Mouse (Mus musculus): Measurements from ENCODE around the gene Stac. TPM values are rescaled to one million over a fixed set of nuclear protein-coding genes. Genes with fewer than 3 reads are reported as not detected.
A peak's percentile ranks its signal among the peaks of the same experiment; 100 is the strongest.

Gene Stac
- polyA plus RNA-seq, 1 experiment from 2014 or later = 5.1 TPM

DNA sequence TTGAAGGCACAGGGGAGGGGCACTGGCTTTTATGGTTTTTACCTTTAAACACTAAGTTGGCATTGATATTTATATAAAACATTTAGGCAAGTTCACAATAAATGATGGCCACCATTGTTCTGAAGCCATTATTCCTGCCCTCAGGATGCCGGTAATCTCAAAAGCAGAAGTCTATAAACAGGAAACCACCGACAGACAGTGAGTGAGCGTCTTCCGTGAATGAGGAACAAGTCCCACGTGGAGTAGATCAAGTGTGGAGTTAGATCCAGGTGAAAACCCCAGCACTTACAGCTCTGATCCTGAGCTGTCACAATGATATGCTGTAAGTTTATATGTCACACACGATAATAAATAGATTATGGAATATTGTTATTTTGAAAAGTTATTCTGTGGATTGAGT is 112.7 kb downstream of the Stac start:
- WGBS = 82% methylated on average over 6 of the region's 6 CpGs
- no peak for ATAC-seq (replicated peaks)
- H3K9me3 ChIP-seq = no peaks in the 10 kb centered on the region

DNA sequence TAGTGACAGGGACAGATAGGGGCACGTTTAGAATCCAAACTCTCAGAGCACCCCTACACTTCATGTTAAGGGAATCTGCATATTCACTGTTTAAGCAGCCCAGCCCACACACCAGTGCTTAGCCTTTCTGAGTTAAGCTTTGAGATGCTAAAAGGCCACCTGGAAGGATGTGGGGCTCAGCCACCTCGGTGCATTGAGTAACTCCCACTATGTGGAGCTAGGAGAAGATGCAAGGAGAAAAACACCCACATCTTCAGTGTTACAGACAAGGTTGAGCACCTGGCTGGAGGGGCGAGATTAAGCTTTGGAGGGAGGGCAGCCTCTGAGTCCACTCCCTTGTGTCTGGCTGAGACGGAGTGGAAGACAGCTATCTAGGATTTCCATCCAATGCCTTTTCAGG is 114.3 kb downstream of the Stac start:
- peaks cover 4% of the 10 kb centered on the region; the same call in 1 of the 2 replicates for H3K4me1 ChIP-seq
- H3K9me3 ChIP-seq = no peaks in the 10 kb centered on the region
- no peak overlapping the region for H3K4me2 ChIP-seq
- no peaks in the 10 kb centered on the region for H3K27me3 ChIP-seq (replicated peaks)
- H3K9ac ChIP-seq = no peak overlapping the region
- ATAC-seq (replicated peaks) = no peak
- no peaks in the 10 kb centered on the region for H3K36me3 ChIP-seq (replicated peaks)
- 35% methylated on average over 4 of the region's 4 CpGs for WGBS
- no peak overlapping the region for H3K27ac ChIP-seq
- no peak overlapping the region for H3K4me3 ChIP-seq

More for the DNA sequence above, 112.7 kb downstream of the Stac start:
- Histone ChIP-seq H3K4me3 (no peak overlapping the region), H3K27ac (no peak overlapping the region), H3K27me3 (replicated peaks) (no peaks in the 10 kb centered on the region), H3K36me3 (replicated peaks) (no peaks in the 10 kb centered on the region), H3K4me1 (peaks cover 4% of the 10 kb centered on the region; the same call in 1 of the 2 replicates), H3K4me2 (no peak overlapping the region), H3K9ac (no peak overlapping the region)

DNA sequence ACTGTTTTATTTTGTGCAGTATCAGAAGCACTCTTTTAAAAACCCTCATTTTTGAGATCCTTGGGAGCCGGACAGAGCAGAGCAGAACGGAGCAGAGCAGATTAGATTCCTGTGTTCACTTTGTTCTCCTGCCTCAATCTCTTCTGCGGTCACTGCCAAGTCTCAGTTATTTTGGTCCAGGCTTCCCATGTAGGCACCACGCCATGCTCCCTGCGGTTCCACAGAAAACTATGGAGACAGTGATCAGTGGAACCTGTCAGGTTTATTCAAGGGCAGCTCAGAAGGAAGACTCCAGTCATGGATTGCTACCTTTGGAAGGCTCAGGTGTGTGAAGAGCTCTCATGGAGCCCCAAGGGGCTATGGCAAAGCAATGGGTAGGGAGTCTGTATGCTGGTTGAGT is 116.3 kb downstream of the Stac start:
- Histone ChIP-seq H3K9me3 (no peaks in the 10 kb centered on the region), H3K9ac (no peak overlapping the region), H3K4me2 (no peak overlapping the region), H3K27ac (no peak overlapping the region), H3K4me1 (peaks cover 4% of the 10 kb centered on the region; the same call in 1 of the 2 replicates), H3K36me3 (replicated peaks) (no peaks in the 10 kb centered on the region), H3K27me3 (replicated peaks) (no peaks in the 10 kb centered on the region), H3K4me3 (no peak overlapping the region)
- WGBS = 89% methylated on average over 5 of the region's 5 CpGs
- ATAC-seq (replicated peaks) = no peak

DNA sequence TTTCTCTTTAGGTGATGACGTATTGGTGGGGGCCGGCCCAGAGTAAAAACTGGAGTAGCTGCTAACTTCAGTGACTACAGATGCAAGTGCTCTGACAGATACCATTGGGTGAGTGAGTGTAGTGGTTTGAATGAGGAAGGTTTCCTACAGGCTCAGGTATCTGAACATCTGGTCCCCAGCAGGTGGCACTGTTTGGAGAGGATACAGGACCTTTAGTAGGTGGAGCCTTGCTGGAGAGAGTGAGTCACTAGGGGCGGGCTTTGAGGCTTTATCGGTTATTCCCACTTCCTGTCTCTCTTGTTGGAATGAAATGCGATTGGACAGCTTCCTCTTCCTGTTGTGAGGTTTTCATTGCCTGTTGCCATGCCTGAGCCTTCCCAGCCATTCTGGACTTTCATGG is 118.5 kb downstream of the Stac start:
- no peaks in the 10 kb centered on the region for H3K36me3 ChIP-seq (replicated peaks)
- no peak overlapping the region for H3K4me2 ChIP-seq
- H3K4me1 ChIP-seq = no peaks in the 10 kb centered on the region
- H3K4me3 ChIP-seq = no peak overlapping the region
- no peak overlapping the region for H3K27ac ChIP-seq
- WGBS = 84% methylated on average over 5 of the region's 5 CpGs
- H3K9ac ChIP-seq = no peak overlapping the region
- no peaks in the 10 kb centered on the region for H3K9me3 ChIP-seq
- no peak for ATAC-seq (replicated peaks)
- H3K27me3 ChIP-seq (replicated peaks) = no peaks in the 10 kb centered on the region

DNA sequence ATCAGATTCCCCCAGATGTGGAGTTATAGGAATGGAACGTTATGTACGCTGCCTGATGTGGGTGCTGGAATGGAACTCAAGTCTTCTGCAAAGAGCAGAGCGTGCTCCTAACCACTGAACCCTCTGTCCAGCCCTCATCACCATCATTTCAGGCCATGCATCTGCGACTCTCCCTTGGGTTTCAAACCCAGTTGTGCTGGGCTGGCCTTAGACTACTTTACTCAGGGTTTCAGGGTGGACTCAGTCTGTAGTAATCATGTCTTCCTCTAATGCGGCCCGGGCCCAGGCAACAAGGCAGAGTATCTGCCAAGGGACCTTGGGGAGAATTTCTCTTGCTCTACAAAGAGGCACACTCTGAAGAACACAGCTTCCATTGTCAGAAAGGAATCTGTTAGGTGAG is 126.0 kb downstream of the Stac start:
- ATAC-seq (replicated peaks) = no peak
- H3K4me3 ChIP-seq = no peak overlapping the region
- no peaks in the 10 kb centered on the region for H3K4me1 ChIP-seq
- no peak overlapping the region for H3K9ac ChIP-seq
- no peak overlapping the region for H3K27ac ChIP-seq
- no peak overlapping the region for H3K4me2 ChIP-seq
- no peaks in the 10 kb centered on the region for H3K36me3 ChIP-seq (replicated peaks)
- no peaks in the 10 kb centered on the region for H3K9me3 ChIP-seq
- 94% methylated on average over 6 of the region's 6 CpGs for WGBS
- no peaks in the 10 kb centered on the region for H3K27me3 ChIP-seq (replicated peaks)

DNA sequence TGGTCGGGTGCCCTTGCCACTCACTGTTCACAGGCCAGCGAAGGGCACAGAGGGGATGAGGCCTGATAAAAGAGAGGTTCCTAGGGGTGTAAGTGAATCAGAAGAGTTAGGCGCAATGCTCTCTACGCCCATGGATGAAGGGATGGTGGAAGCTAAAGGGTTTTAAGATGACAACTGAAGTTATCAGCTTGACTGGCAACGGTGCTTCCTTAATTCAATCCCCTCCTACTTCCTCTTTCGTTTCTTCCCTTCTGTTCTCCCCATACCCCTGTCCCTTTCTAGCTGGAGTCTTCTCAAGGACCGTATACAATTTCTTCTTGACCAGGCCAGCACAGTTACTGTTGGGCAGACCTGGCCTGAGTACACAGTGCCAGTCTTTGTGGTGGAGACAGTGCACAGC is 126.9 kb downstream of the Stac start:
- H3K4me3 ChIP-seq = no peak overlapping the region
- no peak for ATAC-seq (replicated peaks)
- WGBS = 76% methylated on average over 7 of the region's 7 CpGs
- no peaks in the 10 kb centered on the region for H3K36me3 ChIP-seq (replicated peaks)
- no peaks in the 10 kb centered on the region for H3K27me3 ChIP-seq (replicated peaks)
- H3K9ac ChIP-seq = no peak overlapping the region
- H3K4me2 ChIP-seq = no peak overlapping the region
- H3K4me1 ChIP-seq = no peaks in the 10 kb centered on the region
- no peaks in the 10 kb centered on the region for H3K9me3 ChIP-seq
- no peak overlapping the region for H3K27ac ChIP-seq

- Histone ChIP-seq H3K4me1 (no peaks in the 10 kb centered on the region), H3K27ac (no peak overlapping the region), H3K36me3 (replicated peaks) (no peaks in the 10 kb centered on the region), H3K9me3 (no peaks in the 10 kb centered on the region), H3K4me2 (no peak overlapping the region), H3K27me3 (replicated peaks) (no peaks in the 10 kb centered on the region), H3K4me3 (no peak overlapping the region), H3K9ac (no peak overlapping the region)
- WGBS = 70% methylated on average over 19 of the region's 19 CpGs
- no peak for ATAC-seq (replicated peaks)
Measured at GRCm38 (mm10) chr9:111562217-111562988, 127.7 kb downstream of the Stac start.

- H3K4me2 ChIP-seq = no peak overlapping the region
- no peak overlapping the region for H3K4me3 ChIP-seq
- ATAC-seq (replicated peaks) = no peak
- no peaks in the 10 kb centered on the region for H3K9me3 ChIP-seq
- no peaks in the 10 kb centered on the region for H3K4me1 ChIP-seq
- no peak overlapping the region for H3K9ac ChIP-seq
- H3K36me3 ChIP-seq (replicated peaks) = no peaks in the 10 kb centered on the region
- peak overlapping the region; percentile 45; the same call in 1 of the 2 replicates for H3K27ac ChIP-seq
- WGBS = 67% methylated on average over 3 of the region's 3 CpGs
- no peaks in the 10 kb centered on the region for H3K27me3 ChIP-seq (replicated peaks)
Measured at GRCm38 (mm10) chr9:111556699-111557098, 133.4 kb downstream of the Stac start.

- WGBS = 73% methylated on average over 3 of the region's 3 CpGs
- Histone ChIP-seq H3K36me3 (replicated peaks) (no peaks in the 10 kb centered on the region), H3K4me2 (no peak overlapping the region), H3K9me3 (no peaks in the 10 kb centered on the region), H3K27ac (no peak overlapping the region), H3K9ac (no peak overlapping the region), H3K4me3 (no peak overlapping the region), H3K4me1 (no peaks in the 10 kb centered on the region), H3K27me3 (replicated peaks) (no peaks in the 10 kb centered on the region)
- ATAC-seq (replicated peaks) = no peak
Measured at GRCm38 (mm10) chr9:111552865-111553264, 137.3 kb downstream of the Stac start.

DNA sequence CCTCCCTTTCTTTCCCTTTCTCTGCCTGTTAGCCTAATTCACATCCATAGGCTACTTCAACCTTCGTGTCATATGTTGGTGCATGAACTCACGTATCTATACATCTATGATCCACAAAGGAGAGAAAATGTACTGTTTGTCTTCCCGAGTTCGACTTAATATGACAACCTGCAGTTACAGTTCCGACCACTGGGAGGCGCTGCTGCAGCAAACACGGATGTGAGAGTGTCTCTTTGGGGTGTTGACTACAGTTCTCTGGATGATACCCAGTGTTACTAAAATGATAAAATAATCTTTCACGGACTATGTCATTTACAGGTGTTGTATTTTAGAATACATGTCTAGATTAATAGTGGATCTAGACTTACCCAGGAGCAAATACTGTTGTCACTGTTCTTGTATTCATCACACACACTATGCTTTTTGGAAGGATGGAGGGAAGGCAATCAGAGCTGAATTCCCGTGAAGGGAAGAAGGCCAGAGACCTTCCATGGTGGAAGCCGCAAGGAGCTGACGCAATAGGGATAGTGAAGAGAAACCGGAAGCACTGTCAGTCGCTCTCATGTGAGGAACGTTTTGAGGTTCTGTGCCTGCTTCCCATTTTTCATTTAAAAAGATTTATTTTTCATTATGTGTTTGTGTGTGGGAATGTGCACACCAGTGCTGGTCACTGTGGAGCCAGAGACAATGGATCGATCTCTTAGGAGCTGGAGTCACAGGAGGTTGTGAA is 138.5 kb downstream of the Stac start:
- no peaks in the 10 kb centered on the region for H3K4me1 ChIP-seq
- no peaks in the 10 kb centered on the region for H3K9me3 ChIP-seq
- no peaks in the 10 kb centered on the region for H3K36me3 ChIP-seq (replicated peaks)
- WGBS = 62% methylated on average over 15 of the region's 15 CpGs
- ATAC-seq (replicated peaks) = no peak
- no peaks in the 10 kb centered on the region for H3K27me3 ChIP-seq (replicated peaks)
- no peak overlapping the region for H3K4me3 ChIP-seq
- H3K9ac ChIP-seq = no peak overlapping the region
- no peak overlapping the region for H3K4me2 ChIP-seq
- H3K27ac ChIP-seq = no peak overlapping the region

DNA sequence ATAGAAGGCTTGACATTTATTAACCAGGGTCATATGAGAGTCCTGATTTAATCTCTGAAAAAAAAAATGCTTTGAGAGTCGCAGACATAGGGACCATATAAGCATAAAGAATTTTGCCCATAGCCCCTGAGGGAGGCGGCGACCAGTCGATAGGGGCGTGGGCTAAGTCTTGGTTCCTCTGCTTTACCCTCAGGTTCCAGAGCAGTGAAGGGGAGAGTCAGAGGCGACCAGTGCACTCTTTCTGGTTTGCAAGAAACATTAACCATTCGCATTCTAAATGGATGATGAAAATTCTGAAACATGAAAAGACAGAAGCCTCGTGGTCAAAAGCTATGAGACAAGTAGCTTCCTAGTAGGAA is 139.2 kb downstream of the Stac start:
- Histone ChIP-seq H3K4me1 (no peaks in the 10 kb centered on the region), H3K27ac (no peak overlapping the region), H3K4me3 (no peak overlapping the region), H3K27me3 (replicated peaks) (no peaks in the 10 kb centered on the region), H3K9me3 (no peaks in the 10 kb centered on the region), H3K36me3 (replicated peaks) (no peaks in the 10 kb centered on the region), H3K4me2 (no peak overlapping the region), H3K9ac (no peak overlapping the region)
- no peak for ATAC-seq (replicated peaks)
- WGBS = 83% methylated on average over 8 of the region's 8 CpGs

DNA sequence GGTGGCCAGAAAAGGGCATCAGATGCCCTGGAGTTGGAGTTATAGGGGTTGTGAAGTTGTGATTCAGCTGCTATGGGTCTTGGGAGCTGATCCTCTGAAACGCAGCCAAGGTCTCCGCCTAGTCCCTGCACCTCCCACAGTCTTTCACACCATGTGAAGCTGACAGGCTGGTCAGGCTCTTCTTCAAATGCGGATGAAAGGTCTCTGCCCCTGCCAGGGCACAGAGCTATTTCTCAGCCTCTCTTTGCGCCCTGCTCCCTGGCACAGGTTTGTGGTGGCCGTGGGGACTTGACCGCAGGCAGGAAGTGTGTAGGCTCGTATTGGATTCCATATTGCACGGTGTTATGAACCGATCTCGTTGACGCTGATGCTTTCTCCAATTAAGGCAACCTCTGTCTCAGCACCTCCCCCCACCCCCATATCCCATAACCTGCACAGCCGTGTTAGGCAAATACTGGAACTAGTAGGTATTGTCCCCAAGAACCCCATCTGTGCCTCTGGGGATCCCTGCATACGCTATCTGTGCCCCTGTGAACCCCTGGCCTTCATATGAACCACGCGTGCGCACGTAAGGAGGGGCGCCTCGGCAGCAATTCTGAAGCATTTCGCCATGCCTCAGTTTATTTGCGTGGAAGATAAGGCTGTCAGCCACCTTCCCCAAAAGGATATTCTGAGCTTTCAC is 139.7 kb downstream of the Stac start:
- H3K27me3 ChIP-seq (replicated peaks) = no peaks in the 10 kb centered on the region
- no peak for ATAC-seq (replicated peaks)
- no peaks in the 10 kb centered on the region for H3K9me3 ChIP-seq
- no peaks in the 10 kb centered on the region for H3K4me1 ChIP-seq
- no peak overlapping the region for H3K4me3 ChIP-seq
- no peak overlapping the region for H3K27ac ChIP-seq
- no peak overlapping the region for H3K4me2 ChIP-seq
- no peaks in the 10 kb centered on the region for H3K36me3 ChIP-seq (replicated peaks)
- no peak overlapping the region for H3K9ac ChIP-seq
- 87% methylated on average over 21 of the region's 21 CpGs for WGBS

Measured in midbrain, embryonic 15.5 days (tissue).